Mouse (Mus musculus): ENCODE results near the gene Hap1.
"Not testable (repeated sequence)": the region's sequence is repeated elsewhere in the genome, so short reads cannot be mapped to it uniquely, and the experiment has no call there.

Hap1 gene

DNA sequence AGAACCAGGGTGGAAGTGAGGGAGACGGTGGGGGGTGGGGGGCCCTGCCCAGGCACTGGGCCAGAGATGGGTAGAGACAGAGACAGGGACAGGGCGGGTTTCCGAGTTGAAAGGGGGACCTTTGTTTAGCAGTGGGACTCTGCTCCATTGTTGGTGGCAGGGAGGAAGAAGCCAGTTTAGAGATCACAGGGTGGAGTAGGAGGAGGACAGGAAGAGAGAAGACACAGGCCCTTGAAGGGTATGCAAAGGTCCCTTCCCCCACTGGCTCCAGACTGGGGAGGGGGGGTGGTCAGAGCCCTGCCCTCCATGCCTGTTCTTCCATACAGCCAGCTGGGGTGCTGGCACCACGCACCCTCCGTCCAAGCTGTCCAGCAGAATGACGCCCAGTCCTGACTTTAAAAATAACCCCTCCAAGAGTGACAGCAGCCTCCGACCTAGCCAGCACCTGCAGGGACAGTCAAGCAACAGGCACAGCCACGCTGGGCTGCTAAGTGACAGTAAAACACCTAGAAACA lies 34.1 kb upstream of the Hap1 start:
- peak; percentile 87 for DNase-seq (ENCODE audit: low spot score)

GRCm38 (mm10) chr11:100388588-100388987 lies 32.7 kb upstream of the Hap1 start:
- peak; percentile 77 for DNase-seq (ENCODE audit: low spot score)

DNA sequence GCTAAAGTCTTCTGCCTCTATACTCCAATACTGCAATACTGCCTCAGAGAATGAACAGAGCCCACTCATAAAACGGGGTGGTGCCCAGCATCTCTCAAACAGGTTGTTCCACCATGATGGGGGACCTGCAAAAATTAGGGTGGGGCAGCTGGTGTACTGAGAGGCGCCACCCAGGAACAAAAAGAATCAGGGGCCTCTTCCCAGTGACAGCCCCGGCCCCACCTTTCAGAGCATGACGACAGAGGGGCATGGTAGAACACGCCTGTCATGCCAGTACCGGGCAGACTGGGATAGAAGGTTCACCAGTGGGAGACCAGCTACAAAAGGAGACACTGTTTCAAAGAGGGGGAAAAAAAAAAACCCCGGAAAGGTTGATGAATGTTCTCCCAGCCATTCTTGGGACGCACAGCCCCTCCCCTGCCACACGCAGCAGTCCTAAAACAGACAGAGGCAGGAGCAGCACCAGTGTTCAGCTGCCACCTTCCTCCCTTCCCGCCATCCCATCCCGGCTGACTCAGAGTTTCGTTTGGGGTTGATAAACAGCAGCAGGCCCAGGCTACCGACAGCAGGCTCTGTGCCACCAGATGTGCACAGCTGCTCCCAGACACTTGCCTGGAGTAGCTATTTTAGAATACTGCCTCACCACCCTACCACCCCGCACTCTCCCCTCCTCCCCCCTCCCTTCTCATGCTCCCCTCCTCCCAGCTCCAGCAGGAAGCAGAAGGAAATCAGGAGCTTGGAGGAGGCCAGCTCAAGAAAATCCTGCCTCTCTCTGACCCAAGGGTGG lies 31.9 kb upstream of the Hap1 start:
- peak; percentile 79 for DNase-seq (ENCODE audit: low spot score)

DNA sequence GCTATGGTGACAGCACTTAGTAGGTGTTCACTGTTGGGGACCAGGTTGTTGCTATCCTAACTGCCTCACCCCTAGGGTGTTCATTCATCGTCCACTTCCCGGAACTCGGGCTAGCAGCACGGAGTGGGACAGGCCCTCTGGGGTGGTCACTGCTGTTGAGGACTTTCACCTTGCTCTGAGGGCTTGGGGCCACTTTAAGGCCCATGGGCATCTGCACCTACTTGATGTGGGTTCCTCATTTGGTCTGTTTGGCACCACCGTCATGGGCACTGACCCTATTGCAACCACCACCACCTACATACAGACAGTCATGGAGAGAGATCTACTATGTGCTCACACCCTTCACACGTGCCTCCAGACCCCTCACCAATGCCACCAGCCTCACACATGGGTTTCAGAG lies 31.2 kb upstream of the Hap1 start:
- DNase-seq (ENCODE audit: low spot score): no peak

DNA sequence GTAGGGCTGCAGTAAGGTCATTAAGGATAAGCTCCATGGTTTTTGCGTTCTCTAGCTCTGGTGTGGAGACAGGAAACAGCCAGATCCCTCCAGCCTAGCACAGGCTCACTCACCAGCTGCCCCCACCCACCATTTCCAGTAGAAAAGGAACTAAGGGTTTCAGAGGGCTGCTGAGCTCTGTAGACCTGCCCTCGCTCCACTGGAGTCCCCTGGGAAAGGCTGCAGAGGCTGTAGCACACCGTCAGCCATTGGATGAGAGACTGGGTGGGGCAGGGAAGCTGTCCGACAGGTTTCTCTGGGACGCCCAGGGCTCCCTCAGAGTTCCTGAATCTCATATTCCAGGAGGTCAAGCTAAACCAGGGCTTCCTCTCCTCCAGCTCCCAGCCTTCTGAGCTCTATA lies 30.7 kb upstream of the Hap1 start:
- DNase-seq (ENCODE audit: low spot score): peak; percentile 82

GRCm38 (mm10) chr11:100385016-100385415 lies 29.1 kb upstream of the Hap1 start:
- DNase-seq (ENCODE audit: low spot score): no peak

GRCm38 (mm10) chr11:100382682-100383081 lies 26.8 kb upstream of the Hap1 start:
- no peak for DNase-seq (ENCODE audit: low spot score)

DNA sequence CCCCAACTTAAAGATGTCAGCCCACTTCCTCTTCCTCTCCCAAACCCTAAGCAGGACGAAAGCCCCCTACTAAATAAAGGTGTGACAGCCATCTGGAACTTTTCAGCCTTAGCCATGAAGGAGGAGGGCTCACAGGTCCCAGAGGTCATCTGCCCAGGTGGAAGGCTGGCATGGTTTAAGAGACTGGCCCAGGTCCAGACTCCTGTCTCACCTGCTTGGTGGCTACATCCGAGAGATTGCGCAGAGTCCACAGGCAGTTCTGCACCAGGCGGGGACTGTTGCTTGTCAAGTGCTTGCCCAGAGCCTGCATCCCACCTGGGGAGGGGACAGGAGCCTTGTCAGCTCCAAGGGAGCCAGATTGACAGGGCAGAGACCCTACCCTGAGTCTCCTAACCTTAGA lies 23.4 kb upstream of the Hap1 start:
- DNase-seq (ENCODE audit: low spot score): no peak

- no peak for DNase-seq (ENCODE audit: low spot score)
These were observed 22.5 kb upstream of the Hap1 start for GRCm38 (mm10) chr11:100378446-100378845.

GRCm38 (mm10) chr11:100377989-100378388 lies 22.1 kb upstream of the Hap1 start:
- DNase-seq (ENCODE audit: low spot score): no peak

GRCm38 (mm10) chr11:100376746-100377389 lies 20.9 kb upstream of the Hap1 start:
- no peak for DNase-seq (ENCODE audit: low spot score)

GRCm38 (mm10) chr11:100376005-100376404 lies 20.1 kb upstream of the Hap1 start:
- DNase-seq (ENCODE audit: low spot score): no peak

- no peak for DNase-seq (ENCODE audit: low spot score)
These were observed 19.2 kb upstream of the Hap1 start for GRCm38 (mm10) chr11:100375127-100375526.

- DNase-seq (ENCODE audit: low spot score): no peak
These were observed 16.1 kb upstream of the Hap1 start for GRCm38 (mm10) chr11:100371981-100372558.

- DNase-seq (ENCODE audit: low spot score): no peak
These were observed 13.9 kb upstream of the Hap1 start for GRCm38 (mm10) chr11:100369822-100370221.

GRCm38 (mm10) chr11:100369145-100369544 lies 13.2 kb upstream of the Hap1 start:
- no peak for DNase-seq (ENCODE audit: low spot score)

- peak; percentile 81 for DNase-seq (ENCODE audit: low spot score)
These were observed 7.1 kb upstream of the Hap1 start for GRCm38 (mm10) chr11:100362979-100363562.

GRCm38 (mm10) chr11:100362209-100362978 lies 6.5 kb upstream of the Hap1 start:
- peak; percentile 79 for DNase-seq (ENCODE audit: low spot score)

DNA sequence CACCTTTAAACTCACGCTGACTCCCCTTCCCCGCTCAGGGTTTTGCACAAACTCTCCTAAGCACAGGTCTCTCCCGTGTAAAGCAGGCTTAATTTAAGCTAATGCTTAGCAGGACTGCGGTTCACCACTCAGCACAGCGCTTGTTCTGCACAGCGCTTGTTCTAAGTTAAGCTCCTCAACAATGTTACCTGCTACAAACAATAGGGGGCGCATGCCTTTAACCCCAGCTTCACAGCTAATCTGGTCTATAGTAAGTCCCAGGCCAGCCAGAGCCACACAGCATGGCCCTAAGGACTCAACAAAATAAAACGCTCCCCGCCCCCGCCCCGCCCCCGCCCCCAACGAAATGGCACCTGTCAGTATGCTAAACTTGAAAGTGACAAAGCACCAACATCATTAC lies 5.1 kb upstream of the Hap1 start:
- not testable (repeated sequence) for DNase-seq (ENCODE audit: low spot score)

DNA sequence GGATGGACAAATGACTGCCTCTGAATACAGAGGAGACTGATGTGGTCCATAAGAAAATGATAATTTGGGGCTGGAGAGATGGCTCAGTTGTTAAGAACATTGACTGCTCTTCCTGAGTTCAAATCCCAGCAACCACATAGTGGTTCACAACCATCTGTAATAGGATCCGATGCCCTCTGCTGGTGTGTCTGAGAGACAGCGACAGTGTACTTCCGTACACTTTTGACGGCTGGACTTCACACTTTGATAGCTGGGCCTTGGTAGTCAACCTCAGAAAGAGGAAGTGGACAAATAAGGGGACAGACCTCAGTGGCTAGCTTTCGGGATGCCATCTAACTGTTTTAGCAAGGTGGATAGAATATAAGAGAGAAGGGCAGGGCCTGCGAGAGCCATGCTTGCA lies 4.2 kb upstream of the Hap1 start:
- DNase-seq (ENCODE audit: low spot score): no peak

DNA sequence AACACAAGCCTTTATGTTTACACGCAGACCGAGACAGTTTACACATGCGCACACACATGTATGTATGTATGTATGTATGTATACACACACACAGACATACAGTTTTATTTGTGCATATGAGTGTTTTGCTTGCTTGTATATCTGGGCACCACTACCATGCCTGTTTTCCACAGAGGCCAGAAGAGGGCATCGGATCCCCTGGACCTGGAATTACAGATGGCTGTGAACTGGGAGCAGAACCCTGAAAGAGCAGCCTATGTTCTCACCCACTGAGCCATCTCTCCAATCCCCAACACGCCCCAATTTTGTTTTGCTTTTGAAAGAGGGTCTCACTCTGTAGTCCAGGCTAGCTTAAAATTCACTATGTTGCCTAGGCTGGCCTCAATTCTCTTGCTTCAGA lies 1.5 kb upstream of the Hap1 start:
- DNase-seq (ENCODE audit: low spot score): no peak

- no peak for DNase-seq (ENCODE audit: low spot score)
These were observed 887 bp upstream of the Hap1 start for GRCm38 (mm10) chr11:100356819-100357211.

Data from lung, postnatal 25 days (tissue).